Mouse (Mus musculus) hindbrain, embryonic 11.5 days (tissue): ENCODE measurements at regions not wholly inside any gene's neighbourhood (a gene's known extent, or its start where the extent isn't known, plus 50 kb on each side); places are given as distances from the start of the nearest gene placed in this dataset.

Experiments used
- ATAC-seq: fragments of 200-750 bp; cut with Nextera tagmentation; 2 replicates; pipeline ENCODE4 v1.8.0; 2017; ENCODE audit warnings: mild to moderate bottlenecking, moderate TSS enrichment, moderate library complexity; ENCODE audit not compliant: low FRiP score
- DNase-seq: peaks from one replicate; pipeline ENCODE4 v3.0.0-alpha.2; 2015; ENCODE audit warnings: low spot score
- H3K27ac ChIP-seq: fragments of 300-500 bp; sonication (generic); 2 replicates; pipeline ENCODE4 v1.5.1; 2014; ENCODE audit warnings: mild to moderate bottlenecking, low read depth, low read length
- H3K27me3 ChIP-seq: fragments of 300-500 bp; sonication (generic); 2 replicates; pipeline ENCODE4 v1.6.1; 2014; ENCODE audit warnings: mild to moderate bottlenecking, low read length, moderate library complexity, mixed read lengths; ENCODE audit not compliant: control insufficient read depth, insufficient read depth
- H3K36me3 ChIP-seq: fragments of 300-500 bp; sonication (generic); 2 replicates; pipeline ENCODE4 v1.6.1; 2014; ENCODE audit warnings: mild to moderate bottlenecking, low read length, moderate library complexity, mixed read lengths; ENCODE audit not compliant: control insufficient read depth, insufficient read depth
- H3K4me1 ChIP-seq: fragments of 300-500 bp; sonication (generic); replicated peaks from 2 replicates; pipeline ENCODE4 v1.6.1; 2014; ENCODE audit warnings: low read length, mixed read lengths; ENCODE audit not compliant: control insufficient read depth, insufficient read depth
- H3K4me2 ChIP-seq: fragments of 300-500 bp; sonication (generic); replicated peaks from 2 replicates; pipeline ENCODE4 v1.6.1; 2014; ENCODE audit warnings: mild to moderate bottlenecking, low read depth, low read length
- H3K4me3 ChIP-seq: fragments of 300-500 bp; sonication (generic); 2 replicates; pipeline ENCODE4 v1.5.1; 2014; ENCODE audit warnings: low read depth, low read length
- H3K9ac ChIP-seq: fragments of 300-500 bp; sonication (generic); 2 replicates; pipeline ENCODE4 v1.6.1; 2014; ENCODE audit warnings: low read depth, low read length
- H3K9me3 ChIP-seq: fragments of 300-500 bp; sonication (generic); 2 replicates; pipeline ENCODE4 v1.6.1; 2016; ENCODE audit warnings: low read length; ENCODE audit not compliant: control insufficient read depth
- WGBS: fragments of 180-500 bp; shearing (Covaris S2); extraction: QIAGEN DNeasy Blood & Tissue Kit; methylation state at CpG from one replicate; pipeline ENCODE4 v1.1.7; 2014; 5-methylcytosine and 5-hydroxymethylcytosine counted together

DNA sequence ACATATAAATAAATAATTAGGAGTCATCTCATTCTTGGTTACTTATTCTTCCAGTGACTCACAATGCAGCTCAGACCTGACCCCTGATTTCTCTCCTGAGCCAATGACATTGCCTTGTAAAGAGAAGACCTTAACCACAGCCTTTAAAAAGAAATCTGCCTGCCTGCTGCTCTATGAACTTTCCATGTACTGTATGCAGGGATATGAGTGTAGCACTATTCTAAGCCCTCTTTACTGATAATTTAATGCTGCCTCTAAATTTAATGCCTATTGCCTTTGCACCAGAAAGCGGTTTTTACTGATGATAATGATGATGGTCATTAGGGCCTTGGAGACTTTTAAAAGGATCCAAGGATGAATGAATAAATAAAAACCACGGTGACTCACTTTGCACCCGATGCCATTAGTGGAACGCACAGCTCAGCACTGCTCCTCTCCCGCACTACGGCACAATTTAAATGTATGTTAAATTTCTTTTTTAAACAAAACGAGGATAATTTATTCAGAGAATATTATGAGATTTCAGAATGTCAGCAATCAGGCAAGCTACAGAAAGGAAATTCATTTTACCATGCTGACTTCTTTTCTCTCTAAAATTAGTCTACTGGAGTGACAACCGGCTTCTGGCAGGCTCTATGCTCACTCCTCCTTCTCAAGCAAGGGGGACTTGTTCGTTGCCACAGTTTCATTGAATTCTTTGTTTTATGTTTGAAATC lies 139.5 kb upstream of the Zfp770 start:
- 86% methylated on average over 9 of the region's 9 CpGs for WGBS
- no peak overlapping the region for H3K9ac ChIP-seq

DNA sequence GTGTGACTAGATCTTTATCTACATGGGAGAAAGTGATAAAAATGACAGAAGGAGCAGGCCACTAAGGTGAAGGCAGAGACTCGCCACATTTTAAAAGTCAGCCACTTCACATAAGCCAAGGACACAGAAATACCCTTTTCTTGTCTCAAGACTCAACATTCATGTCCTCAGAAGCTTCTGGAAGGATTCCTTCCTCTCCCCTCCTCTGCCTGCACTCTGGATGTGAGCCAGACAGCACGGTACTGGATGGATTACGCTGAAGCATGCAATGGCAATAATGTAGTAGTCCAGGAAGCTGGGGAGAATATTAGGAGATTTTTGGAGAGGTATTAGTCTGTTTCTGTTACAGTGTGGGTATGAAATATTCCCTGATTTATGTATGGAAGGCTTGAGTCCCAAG lies 100.5 kb upstream of the Zfp770 start:
- no peak for DNase-seq
- H3K4me1 ChIP-seq, result no peaks in the 10 kb centered on the region
- no peaks in the 10 kb centered on the region for H3K27me3 ChIP-seq
- H3K27ac ChIP-seq, result no peak overlapping the region
- no peak overlapping the region for H3K4me2 ChIP-seq
- no peaks in the 10 kb centered on the region for H3K36me3 ChIP-seq
- ATAC-seq, result no peak
- no peak overlapping the region for H3K4me3 ChIP-seq
- H3K9ac ChIP-seq, result no peak overlapping the region
- WGBS, result 88% methylated on average over 3 of the region's 3 CpGs
- H3K9me3 ChIP-seq, result no peaks in the 10 kb centered on the region

More for the DNA sequence above, 139.5 kb upstream of the Zfp770 start:
- Histone ChIP-seq H3K9me3 (no peaks in the 10 kb centered on the region), H3K4me2 (no peak overlapping the region), H3K4me3 (no peak overlapping the region), H3K27ac (no peak overlapping the region), H3K36me3 (no peaks in the 10 kb centered on the region), H3K4me1 (no peaks in the 10 kb centered on the region), H3K27me3 (no peaks in the 10 kb centered on the region)
- ATAC-seq (no peak), DNase-seq (no peak)

DNA sequence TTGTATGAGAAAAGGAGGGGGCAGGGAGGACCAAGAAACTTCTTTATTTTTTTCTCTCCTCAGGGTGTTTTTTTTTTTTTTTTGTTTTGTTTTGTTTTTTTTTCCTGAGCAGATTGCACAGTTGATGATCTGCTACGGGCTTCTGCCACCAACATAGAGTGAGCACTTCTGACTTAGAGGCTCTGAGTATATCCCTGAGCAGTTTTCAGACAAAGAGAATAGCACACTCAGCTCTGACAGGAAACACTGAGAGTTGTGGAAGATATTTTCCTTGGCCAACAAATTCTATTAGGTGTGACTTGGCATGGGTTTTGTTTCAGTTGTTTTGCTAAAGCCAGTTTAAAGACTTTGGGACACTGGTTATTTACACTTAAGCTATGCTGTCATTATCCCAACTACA lies 93.8 kb upstream of the Zfp770 start:
- H3K4me2 ChIP-seq, result no peak overlapping the region
- H3K4me1 ChIP-seq, result no peaks in the 10 kb centered on the region
- ATAC-seq (no peak), DNase-seq (no peak)
- WGBS, result 72% methylated on average over 1 of the region's 1 CpGs
- H3K9me3 ChIP-seq, result no peaks in the 10 kb centered on the region
- no peaks in the 10 kb centered on the region for H3K27me3 ChIP-seq
- no peak overlapping the region for H3K4me3 ChIP-seq
- H3K36me3 ChIP-seq, result no peaks in the 10 kb centered on the region
- H3K9ac ChIP-seq, result no peak overlapping the region
- H3K27ac ChIP-seq, result no peak overlapping the region

DNA sequence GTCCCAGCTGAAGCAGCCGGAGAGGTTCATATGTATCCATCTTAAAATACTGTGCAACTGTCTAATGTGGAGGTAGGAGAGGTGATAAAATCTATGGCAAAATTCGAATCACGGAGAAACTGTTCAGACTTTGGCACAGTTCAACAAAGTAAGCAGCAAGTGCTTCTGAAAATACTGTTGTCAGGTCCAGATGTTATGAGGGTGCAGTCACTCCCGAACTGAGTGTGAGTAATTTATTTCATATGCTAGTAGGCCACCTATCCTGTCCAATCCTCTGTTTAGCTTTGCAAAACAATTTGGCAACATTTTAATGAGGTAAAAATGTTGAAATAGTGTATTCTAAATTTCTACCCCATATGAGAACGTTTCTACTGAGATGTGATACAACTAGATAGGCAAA lies 90.1 kb upstream of the Zfp770 start:
- Histone ChIP-seq H3K4me2 (no peak overlapping the region), H3K9me3 (no peaks in the 10 kb centered on the region), H3K4me3 (no peak overlapping the region), H3K4me1 (no peaks in the 10 kb centered on the region), H3K36me3 (no peaks in the 10 kb centered on the region), H3K9ac (no peak overlapping the region), H3K27me3 (no peaks in the 10 kb centered on the region), H3K27ac (no peak overlapping the region)
- 85% methylated on average over 5 of the region's 5 CpGs for WGBS
- DNase-seq, result no peak
- no peak for ATAC-seq

DNA sequence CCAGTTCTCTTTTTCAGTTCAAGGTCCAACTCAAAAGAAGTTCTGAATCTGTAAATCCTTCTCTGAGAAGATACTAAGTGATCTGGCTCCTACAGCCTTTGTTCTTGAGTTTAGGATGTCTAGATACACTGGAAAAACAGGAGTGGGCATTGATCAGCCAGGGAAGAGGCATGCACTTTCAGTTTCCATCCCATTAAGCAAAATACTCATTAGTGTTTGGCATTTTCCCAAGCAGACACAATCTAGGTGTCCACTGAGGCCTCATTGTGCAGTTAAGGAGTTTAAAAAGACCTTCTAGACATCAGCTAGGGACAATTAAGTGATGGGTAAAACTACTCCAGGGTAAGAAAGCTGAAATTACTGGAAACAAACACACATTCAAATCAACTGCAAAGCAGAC lies 74.3 kb upstream of the Zfp770 start:
- Histone ChIP-seq H3K36me3 (no peaks in the 10 kb centered on the region), H3K4me2 (no peak overlapping the region), H3K9me3 (no peaks in the 10 kb centered on the region), H3K9ac (no peak overlapping the region), H3K27ac (no peak overlapping the region), H3K27me3 (no peaks in the 10 kb centered on the region), H3K4me3 (no peak overlapping the region), H3K4me1 (no peaks in the 10 kb centered on the region)
- DNase-seq, result no peak
- no peak for ATAC-seq

DNA sequence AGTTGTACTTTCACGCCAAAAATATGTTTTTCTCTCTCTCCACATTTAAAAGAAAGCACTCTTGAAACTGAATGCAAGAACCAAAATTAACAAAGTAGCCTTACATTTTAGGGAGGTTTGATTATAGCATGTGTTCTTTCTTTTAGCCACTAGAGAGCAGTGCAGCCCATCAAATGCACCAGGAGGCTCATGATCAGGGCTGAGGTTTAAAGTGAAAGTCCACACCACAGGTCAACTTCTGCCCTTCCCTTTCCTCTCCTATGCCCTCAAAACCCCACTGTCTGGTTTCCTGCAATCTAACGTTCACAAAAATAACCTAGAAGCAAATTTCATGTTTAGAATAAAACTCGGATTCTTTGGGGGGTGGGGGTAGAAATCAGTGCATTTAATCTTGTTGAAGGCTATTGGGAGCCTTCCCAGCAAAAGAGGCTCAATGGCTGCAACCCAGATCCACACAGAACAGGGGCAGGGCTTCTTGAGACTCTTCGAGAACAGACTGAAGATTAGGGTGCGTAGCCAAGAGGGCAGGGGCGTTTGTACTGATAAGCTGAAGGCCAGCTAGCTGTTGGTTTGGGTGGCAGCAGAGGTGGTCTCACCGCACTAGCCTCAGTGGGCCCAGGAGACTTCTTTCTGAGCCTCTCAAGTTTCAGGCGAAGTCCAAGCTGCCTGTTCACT lies 59.3 kb upstream of the Zfp770 start:
- H3K9me3 ChIP-seq, result no peaks in the 10 kb centered on the region
- no peaks in the 10 kb centered on the region for H3K27me3 ChIP-seq
- no peak overlapping the region for H3K27ac ChIP-seq
- H3K9ac ChIP-seq, result no peak overlapping the region
- H3K4me1 ChIP-seq, result no peaks in the 10 kb centered on the region
- WGBS, result 46% methylated on average over 8 of the region's 8 CpGs
- H3K36me3 ChIP-seq, result no peaks in the 10 kb centered on the region
- ATAC-seq (peak; percentile 74), DNase-seq (peak; percentile 73)
- H3K4me3 ChIP-seq, result no peak overlapping the region
- no peak overlapping the region for H3K4me2 ChIP-seq

DNA sequence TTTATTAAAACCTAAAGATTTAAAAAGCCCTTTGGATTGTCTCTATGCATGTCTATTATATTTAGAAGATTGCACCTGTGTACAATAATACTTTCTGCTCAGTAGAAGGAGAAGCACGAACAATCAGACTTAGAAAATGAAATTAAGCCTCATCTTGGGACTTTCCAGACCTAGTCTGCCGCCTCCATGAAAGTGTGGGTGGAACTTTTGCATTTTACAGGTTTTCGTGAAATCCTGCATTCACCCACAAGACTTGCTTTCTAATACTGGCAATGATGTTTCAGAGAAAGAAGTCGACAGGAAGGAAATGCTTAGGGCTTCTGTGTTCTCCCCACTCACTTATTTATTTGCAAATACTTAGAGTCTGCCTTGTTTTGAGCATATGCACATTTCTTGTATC lies 58.3 kb upstream of the Zfp770 start:
- no peak overlapping the region for H3K4me3 ChIP-seq
- H3K9ac ChIP-seq, result no peak overlapping the region
- H3K27me3 ChIP-seq, result no peaks in the 10 kb centered on the region
- no peak overlapping the region for H3K4me2 ChIP-seq
- H3K9me3 ChIP-seq, result no peaks in the 10 kb centered on the region
- DNase-seq, result no peak
- H3K4me1 ChIP-seq, result no peaks in the 10 kb centered on the region
- H3K27ac ChIP-seq, result no peak overlapping the region
- ATAC-seq, result no peak
- no peaks in the 10 kb centered on the region for H3K36me3 ChIP-seq
- 77% methylated on average over 4 of the region's 4 CpGs for WGBS
